Mouse (Mus musculus) liver, adult (tissue): Measurements from ENCODE around the gene Trim47.

Experiments
- GATA4 ChIP-seq: IDR thresholded peaks from 2 replicates; pipeline ENCODE4 v1.6.1; 2014; ENCODE audit warnings: mild to moderate bottlenecking, low read length; ENCODE audit not compliant: insufficient replicate concordance

Gene Trim47

DNA sequence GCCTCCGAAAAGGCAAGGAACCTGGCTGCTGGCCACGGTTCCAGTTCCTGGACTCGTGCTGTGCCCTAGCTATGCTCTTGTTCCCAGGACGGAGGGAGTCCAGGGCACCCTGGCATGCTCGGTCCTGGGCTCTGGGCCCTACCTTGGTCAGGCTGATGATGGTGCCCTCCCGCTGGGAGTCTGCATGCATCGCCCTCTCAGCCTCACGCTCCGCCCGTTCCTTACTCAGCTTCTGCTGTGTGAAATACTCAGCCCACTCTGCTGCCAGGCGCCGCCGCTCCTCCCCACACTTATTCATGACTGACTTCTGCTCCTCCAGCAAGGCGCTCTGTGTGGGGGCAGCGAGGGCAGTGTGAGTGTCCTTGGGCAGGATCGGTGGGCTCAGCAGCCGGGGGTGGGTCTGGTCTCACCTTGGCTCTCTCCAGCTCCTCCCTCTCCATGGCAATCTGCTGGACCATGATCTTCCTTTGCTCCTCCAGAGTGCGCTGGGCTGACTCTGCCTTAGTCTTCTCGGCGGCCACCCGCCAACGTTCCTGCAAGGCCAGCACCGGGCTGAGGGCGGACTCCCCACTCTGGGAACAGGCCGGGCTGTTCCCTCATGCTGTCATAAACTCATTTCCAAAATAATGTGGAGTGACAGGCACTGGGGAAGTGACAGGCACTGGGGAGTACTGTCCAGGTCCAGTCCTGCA is 19.4 kb upstream of the Trim47 start:
- TF ChIP-seq GATA4, result no peak

DNA sequence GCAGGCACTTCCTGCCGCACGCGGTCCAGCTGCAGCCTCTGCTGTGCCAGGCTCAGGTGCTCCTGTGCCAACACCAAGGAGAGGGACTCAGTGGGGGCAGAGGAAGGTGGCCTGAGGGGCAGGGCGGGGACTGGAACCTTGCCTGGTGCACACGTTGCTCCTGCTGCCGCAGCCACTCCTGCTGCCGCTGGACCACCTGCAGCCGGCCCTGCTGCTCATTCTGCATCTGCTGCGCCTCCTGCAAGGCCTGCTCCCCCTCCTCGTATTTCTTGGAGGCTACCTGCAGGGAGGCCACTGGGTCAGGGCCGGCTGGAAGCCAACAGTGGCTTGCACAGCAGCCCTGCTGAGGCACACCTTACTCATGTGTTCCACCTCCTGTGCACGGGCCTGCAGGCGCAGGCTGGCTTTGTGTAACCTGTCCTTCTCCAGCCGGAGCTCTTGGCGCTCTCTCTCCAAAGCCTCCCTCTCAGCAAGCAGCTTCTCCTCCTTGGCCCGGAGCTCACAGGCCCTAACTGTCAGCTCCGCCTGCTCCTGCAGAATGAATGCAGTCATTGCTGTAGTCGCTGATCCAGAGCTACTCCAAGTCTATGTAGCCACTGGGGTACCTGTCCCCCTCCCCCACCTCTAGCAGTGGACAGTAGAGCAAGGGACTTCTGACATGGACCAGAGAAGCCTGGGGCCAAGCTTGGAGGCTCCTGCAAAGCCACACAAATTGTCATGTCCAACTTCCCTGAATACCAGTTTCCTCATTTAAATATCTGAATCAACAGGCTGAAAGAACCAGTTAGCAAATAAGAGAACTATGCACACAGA is 18.7 kb upstream of the Trim47 start:
- TF ChIP-seq GATA4, result no peak

DNA sequence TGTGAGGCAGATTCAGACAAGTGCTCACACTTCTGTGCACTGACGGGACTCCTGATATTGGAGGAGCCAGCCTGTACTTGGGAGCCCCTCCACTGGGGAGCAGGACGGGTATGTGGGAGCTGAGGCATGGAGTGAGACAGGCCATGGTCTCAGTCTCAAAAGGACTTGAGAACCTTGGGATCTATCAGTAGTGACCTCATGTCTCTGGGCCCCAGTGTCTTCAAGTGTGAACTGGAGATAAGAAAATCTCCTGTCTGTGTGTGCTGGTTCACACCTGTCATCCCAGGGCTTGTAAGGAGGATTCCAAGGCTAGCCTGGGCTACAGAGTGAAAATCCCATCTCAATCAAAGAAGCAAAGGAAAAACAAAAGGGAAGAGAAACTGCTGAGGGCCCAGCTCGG is 16.5 kb upstream of the Trim47 start:
- TF ChIP-seq GATA4, result no peak

DNA sequence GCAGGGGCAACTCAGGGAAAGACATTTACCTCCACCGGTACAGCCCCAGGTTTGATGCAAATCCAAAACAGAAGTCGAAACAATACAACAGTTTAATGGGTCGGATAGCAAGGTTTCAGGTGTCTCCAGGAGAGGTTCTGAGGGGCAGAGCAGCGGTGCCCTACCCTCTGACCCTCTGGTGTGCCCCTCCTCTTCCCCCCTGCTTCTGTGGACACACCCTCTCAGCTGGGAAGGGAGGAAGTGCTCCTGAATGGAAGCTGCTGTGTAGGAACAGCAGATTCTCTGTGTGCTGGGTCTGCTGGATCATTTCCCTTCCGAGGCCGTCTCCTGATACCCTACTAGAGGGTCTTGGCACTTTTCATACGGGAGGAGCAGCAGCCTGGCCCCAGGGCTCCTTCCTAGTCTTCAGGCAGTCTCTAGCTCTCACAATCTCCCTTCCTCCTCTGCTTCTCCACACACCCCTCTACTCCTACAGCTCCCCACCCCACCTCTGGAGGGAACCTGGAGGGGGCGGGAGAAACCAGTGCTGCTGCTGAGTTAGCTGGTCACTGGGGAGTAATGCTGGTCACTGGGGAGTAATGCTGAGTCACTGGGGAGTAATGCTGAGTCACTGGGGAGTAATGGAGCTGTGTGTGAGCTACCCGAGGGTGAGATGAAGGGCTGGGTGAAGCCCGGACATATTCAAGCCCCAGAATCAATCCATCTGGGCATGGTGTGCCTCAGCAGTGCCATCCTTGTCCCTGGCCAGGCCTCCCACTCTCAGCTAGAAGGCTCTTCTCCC is 15.4 kb upstream of the Trim47 start:
- TF ChIP-seq GATA4, result no peak

DNA sequence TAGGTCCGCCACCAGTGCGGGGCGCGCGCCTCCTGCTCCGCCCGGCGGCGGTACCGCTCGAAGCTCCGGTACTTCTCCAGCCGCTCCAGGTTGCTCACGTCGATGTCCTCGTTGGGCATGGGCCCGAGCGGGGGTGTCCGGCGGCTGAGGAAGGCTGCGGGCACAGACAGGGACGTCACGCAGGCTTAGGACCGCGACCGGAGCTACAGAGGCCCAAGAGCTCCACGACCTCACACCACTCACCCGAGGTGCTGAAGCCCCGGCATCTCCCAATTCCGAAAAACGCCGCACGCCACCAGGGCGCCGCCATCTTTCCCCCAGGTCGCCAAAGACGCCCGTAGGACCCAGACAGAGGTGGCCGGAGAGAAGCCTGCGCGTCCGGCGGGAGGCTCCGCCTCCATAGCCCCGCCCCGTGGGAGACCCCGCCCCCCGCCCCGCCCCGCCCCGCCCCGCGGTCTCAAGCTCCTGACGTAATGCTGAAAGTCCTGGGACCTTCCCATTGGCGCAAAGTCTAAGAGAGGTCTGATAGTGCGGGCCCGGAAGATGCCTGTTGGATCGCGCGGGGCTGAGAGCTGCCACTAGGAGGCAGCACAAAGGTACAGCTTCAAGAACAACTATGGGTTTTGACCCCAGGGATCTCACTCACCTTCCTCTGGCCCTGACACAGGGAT is 11.6 kb upstream of the Trim47 start, which contains the start of gene Mrpl38:
TSS of gene Mrpl38 (minus strand) at position 401 of the 671 bp plus-strand sequence.
- no peak; the same call in 1 of the 2 replicates for TF ChIP-seq GATA4

DNA sequence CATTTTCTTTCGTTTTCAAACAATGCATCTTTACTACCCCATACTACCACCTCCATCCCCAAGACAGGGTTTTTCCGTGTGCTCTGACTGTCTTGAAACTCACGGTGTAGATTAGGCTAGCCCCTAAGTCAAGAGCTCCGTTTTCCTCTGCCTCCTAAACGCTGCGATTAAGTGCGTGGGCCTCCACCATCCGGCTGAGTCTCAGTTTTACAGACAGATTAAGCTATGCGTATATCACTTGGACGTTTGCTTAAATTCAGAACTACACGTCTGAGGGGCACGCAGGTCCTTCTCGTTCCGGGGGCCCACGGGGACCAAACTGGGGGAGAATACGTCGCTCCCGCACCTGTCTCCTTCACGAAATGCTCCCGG is 11.1 kb upstream of the Trim47 start:
- TF ChIP-seq GATA4, result no peak

DNA sequence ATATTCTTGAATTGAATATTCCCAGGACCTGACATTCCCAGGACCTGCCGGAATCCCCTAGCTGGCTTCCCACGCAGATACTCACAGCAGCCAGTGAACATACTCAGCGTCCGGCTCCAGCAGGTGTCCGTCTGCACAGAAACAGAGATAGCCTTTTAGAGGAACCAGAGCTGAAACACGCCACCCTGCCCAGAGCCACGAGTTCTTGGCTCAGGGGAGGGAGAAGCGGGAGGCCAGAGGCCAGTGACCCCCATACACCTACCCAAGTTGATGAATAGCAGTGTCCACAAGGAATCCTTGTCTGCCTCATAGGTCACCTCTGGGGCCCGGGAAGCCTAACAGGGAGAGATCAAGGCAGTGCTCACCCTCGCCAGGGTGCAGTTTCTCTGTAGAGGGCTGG is 7.2 kb upstream of the Trim47 start:
- no peak for TF ChIP-seq GATA4

DNA sequence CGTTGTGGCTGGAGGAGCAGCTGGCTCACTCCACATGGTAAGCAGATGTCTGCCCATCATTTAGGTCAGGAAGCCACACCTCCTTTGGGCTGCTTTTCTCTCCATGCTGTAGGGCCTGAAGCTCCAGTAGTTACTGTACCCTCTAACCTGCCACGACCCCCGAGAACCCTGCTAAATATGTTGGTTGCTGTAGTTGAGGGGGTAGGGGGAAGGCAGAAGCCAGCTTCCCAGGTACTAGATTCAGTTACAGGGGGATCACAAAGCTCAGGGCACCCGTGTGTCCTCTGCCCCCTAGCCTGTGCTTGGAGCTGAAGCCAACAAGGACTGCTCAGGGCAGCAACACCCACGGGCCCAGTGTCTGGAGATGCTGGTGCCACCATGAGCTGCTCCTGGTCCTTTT is 6.5 kb upstream of the Trim47 start:
- TF ChIP-seq GATA4, result no peak

DNA sequence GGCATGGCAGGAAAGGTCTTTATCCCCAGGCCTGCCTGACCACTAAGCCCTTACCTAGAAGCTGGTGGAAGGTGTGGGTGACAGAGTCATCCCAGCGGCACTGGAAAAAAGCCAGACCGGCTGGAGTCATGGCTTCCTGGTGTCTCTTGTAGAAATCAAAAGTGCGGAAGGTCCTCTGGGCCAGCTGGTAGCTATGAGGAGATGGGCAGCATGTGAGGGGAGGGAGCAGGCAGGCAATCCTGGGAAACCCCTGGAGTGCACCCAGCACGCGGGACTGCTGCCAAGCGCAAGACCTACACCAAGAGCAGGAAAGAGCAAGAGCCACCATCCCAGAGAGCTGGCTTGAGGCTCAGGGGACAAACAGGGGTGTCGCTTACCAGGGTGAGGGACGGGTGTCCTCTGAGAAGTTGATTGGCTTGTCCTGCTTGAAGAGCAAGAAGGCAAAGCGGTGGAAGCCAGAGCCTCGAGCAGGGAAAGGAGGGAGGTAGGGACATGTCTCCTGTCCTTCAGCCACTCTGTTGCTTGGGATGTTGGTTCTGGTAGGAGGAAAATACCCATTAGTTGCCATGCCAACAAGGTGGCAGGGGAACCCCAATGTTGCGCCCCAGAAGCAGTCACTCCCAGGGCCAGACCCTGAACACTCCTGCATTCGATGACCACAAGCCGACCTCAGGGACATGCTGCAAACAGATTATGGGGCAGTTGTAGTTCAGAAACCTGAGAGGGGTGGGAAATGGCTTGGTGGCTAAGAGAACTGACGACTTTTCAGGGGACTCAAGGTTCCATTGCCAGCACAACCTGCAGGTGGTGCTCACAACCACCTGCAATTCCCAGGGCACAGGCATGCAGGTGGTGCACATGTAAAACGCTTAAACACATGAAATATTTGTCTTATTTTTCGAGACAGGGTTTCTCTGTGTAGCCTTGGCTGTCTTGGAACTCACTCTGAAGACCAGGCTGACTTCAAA is 5.6 kb upstream of the Trim47 start:
- no peak for TF ChIP-seq GATA4

DNA sequence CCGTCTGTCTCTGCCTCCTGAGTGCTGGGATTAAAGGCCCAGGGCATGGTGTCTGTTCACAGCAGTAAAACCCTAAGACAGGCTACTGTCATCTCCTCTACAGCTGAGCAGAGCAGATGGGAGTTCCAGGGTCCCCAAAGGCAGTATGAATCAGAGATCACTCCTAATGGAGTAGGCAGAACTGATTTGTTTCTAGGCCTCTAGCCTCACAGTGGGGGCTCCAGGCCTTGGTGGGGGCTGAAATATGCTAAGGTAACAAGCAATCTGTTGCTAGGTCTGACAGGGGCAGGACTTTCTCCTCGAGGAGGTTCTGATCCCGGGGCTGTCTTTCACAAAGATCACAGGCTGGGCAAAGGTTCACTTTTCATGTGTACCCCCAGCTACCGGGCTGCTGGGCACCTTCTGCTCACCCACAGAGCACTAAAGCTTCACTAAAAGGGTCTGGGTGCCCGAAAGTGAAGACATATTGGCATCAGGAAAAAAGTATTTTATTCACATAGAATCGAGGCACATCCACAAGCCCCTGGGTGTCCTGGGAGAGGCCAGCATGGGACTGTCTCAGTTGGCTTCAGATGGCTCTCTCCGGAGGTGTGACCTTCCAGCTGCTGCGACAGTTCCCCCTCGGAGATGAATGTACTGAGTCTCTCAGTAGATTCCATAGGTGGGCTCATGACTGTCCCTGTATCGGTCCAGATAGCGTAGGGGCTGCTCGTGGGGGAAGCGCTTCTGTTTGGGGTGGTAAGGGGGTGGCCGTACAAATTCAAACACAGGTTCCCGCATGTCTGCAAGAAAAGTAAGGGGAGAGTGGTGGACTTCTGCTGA is 4.5 kb upstream of the Trim47 start:
- no peak for TF ChIP-seq GATA4

DNA sequence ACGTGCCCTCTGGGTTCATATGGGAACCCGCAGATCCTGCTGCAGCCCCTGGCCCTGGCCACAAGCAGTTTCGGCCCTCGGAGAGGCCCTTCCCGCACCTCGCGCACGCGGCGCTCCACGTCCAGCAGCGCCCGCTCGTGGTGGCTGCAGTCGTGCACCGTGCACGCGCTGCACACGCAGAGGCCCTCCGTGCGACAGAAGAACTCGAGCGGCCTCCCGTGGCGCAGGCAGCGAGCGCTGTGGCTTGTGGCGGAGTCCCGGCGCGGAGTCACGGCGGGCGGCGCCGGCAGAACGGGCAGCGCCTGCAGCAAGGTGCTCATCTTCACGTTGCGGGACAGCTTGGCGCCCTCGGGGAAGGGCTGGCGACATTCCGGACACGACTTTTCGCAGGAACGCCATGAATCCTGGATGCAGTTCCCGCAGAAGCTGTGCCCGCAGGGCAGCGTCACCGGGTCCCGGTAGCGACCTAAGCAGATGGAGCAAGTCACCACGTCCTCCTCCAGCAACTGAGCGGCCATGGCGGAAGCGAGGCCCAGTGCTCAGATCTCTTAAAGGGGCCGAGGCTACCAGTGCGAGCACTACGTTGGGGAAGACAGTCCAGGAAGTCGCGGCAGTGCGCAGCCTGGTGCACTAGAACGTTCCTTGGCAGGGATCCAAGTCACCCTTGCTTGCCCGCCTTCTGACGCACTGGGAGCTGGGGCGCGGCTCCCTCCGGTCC is 3.6 kb upstream of the Trim47 start, which contains the start of gene Trim65:
TSS of gene Trim65 (minus strand) at position 641 of the 718 bp plus-strand sequence.
- no peak; the same call in 1 of the 2 replicates for TF ChIP-seq GATA4

DNA sequence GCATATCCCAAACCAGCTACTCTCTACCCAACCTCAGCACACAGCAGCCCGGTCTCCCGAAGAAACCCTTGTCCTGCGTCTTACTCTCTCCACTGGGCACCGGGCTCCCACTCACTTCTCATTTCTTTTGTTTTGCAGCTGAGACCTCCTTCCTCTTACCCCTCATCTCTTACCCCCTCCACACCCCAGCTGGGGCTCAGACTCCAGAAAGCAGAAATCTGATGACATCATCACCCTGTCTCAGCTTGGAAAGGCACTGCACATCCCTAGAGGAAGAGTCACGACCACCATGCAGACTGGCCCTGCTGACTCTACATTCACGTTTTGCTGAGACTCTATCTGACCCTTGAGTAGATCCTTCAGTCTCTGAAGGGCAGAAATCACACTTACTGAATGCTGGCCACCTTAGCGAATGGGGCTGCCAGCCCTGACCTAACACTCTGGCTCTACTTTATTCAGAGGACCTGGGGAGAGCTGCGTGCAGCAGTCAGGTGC is 3.0 kb upstream of the Trim47 start:
- TF ChIP-seq GATA4, result no peak
